Mouse (Mus musculus) inflammation-experienced regulatory T-cells, adult 6 months (primary cell): ENCODE data around the gene Itga10. TPM values are rescaled to one million over a fixed set of nuclear protein-coding genes. Genes with fewer than 3 reads are reported as not detected.
"Not testable (repeated sequence)": the region's sequence is repeated elsewhere in the genome, so short reads cannot be mapped to it uniquely, and the experiment has no call there.

Experiments
- ATAC-seq: one replicate; pipeline ENCODE4 v1.8.0; 2017
- polyA plus RNA-seq, 3 experiments: library from polyadenylated mRNA; unstranded; fragments of 100-300 nt; shearing (Covaris generic); gene quantifications; one replicate each; pipeline ENCODE4 v1.2.1; 2017

Itga10 gene
- polyA plus RNA-seq, 3 experiments from 2014 or later: not detected

- peak; percentile 87 for ATAC-seq
Observed at GRCm38 (mm10) chr3:96634928-96635879, 10.2 kb upstream of the Itga10 start, which contains the start of the genes Pex11b and Gm42957. Gene Pex11b (plus strand): TSS chr3:96635376. Gene Gm42957 (plus strand): TSS chr3:96635474.

DNA sequence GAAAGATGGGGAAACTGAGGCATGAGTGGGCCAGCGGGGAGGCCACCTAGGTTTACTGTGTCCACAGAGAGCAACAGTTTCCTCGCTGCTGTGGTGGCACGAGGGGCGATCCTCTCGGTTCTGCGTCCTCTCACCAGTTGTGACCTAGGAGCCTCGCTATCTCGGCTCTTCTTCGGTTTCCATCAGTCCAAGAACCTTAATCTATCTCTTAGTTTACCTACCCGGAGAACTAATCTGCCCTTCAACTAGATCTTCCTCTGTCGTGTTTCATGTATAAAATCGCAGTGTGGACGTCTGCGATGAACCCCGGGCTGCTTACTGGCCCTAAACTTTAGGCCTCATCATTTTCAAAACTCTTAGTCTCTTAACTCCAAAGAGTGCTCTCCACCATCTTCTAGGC is 9.5 kb upstream of the Itga10 start:
- ATAC-seq: no peak

GRCm38 (mm10) chr3:96636448-96636847 is 8.9 kb upstream of the Itga10 start:
- no peak for ATAC-seq

DNA sequence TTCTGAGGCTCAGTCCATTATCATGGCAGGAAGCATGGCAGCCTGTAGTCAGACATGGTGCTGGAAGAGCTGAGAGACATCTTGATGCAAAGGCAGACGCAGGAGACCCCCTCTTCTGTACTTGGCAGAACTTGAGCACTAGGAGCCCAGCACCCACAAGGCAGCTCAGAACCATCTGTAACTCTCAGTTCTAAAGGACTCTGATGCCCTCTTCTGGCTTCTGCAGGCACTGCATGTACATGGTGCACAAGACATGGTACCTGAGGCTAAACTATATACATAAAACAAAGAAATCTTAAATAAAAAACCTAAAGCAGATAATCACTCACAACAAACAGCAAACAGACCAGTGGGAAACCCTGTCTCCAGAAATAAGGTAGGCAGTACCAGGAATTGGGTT is 6.2 kb upstream of the Itga10 start:
- ATAC-seq: peak; percentile 30

DNA sequence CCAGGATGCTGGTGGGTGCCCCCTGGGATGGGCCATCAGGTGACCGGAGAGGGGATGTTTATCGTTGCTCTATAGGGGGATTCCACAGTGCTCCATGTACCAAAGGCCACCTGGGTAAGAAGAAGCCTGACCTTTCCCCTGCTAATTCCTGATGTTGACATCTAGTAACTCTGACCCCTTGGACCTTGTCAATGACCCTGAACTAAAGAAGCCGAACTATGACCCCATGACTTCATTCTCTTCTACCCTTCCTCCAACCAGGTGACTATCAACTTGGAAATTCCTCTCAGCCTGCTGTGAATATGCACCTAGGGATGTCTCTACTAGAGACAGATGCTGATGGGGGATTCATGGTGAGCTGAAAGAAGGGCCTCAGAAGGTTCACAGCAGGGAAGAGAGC is 2.0 kb downstream of the Itga10 start:
- ATAC-seq: no peak

GRCm38 (mm10) chr3:96660901-96661300 is 15.5 kb downstream of the Itga10 start:
- ATAC-seq: no peak

DNA sequence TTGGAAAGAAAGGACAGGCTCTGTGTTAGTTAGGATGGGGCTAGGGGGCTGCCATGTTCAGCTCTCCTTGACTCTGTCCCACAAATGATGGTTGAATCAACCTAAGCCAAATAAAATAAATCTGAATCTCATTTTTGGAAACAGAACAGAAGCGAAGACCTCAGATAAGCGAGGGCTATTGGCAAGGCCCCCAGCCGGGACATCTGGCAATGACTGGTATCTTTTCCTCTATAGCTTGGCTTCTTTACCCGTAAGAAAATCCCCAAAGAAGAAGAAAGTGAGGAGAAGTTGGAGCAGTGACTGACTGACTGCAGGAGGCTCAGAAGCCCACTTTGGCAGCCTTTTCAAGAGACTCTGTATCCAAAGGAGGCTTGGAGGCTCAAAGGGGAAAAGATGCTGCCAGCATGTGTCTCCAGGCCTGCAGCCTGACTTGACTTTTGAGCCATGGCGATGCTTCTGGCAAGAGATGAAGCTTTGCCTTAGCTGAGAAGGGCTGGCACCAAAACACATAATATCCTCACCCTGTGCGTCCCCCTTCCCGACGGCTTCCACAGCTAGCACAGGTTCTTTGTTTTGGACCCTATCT is 17.4 kb downstream of the Itga10 start:
- ATAC-seq: no peak

DNA sequence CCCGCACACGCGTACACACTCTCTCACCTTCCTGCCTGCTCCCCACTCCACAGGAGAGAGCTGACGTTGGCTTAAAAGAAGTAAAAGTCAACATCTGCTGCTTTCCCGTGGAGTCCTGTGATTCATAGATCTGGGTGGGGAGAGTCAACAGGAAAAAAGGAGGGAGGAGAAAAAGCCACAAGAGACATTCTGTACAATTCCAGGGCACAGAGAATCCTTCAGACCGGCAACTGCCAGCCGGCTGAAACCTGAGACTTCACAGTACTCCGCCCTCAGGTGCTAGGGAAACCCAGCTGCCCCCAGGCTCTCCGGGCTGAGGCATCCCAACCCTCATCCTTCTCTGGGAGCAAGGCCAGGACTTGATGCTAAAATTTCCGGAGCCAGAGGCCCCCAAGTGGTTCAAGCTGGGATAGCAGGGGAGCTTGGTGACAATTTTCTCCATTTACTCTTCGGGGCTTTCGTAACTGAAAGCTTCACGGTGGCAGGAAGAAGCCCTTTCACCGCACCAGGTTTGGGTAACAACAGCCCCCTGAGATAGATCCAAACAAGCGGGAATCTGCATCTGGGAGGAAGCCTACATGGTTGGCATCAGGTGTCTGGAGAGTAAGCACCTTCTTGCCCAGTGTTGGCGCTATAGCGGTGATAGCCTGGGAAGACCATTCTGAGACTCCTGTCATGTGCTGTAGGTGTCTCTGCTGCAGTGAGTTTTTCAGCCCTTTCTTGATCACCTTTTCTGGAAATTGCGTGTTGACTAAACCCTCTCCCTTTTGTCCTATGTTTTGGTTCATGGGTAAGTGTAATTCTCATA is 18.3 kb downstream of the Itga10 start:
- ATAC-seq: peak; percentile 60

DNA sequence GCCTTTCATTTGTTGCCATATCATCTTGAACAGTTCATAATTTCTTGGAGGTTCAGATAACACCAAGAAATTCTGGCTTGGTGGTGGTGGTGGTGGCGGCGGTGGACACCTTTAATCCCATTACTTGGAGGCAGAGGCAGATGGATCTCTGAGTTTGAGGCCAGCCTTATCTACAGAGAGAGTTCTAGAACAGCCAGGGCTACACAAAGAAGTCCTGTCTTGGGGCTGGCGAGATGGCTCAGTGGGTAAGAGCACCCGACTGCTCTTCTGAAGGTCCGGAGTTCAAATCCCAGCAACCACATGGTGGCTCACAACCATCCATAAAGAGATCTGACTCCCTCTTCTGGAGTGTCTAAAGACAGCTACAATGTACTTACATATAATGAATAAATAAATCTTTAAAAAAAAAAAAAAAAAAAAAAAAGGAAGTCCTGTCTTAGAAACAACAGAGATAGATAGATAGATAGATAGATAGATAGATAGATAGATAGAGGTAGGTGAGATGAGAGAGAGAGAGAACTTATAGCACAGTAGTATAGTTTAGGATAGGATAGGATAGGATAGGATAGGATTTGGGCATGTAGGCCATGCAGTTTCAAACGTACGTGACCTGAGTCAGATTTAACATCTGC is 20.5 kb downstream of the Itga10 start:
- not testable (repeated sequence) for ATAC-seq

GRCm38 (mm10) chr3:96666916-96667315 is 21.5 kb downstream of the Itga10 start:
- no peak for ATAC-seq

DNA sequence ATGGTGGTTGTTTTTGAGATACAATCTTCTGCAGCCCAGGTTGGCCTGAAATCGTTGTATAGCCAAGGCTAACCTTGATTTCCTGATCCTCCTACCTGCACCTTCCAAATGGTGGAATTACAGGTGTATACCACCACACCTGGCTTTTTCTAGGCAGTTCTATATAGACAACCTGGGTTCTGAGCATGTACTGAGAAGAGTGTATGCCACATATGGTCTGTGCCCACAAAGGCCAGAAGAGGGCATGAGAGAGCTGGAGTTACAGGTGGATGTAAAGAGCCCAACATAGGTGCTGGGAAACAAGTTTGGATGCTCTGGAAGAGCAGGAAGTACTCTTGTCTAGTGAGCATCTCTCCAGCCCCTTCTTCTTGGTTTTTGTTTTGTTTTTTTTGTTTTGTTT is 21.9 kb downstream of the Itga10 start:
- no peak for ATAC-seq

- ATAC-seq: no peak
Observed at GRCm38 (mm10) chr3:96668424-96669067, 23.2 kb downstream of the Itga10 start.

- peak; percentile 94 for ATAC-seq
Observed at GRCm38 (mm10) chr3:96669727-96670468, 24.5 kb downstream of the Itga10 start, which contains the start of gene Ankrd35. Gene Ankrd35 (plus strand): TSS chr3:96670131.

DNA sequence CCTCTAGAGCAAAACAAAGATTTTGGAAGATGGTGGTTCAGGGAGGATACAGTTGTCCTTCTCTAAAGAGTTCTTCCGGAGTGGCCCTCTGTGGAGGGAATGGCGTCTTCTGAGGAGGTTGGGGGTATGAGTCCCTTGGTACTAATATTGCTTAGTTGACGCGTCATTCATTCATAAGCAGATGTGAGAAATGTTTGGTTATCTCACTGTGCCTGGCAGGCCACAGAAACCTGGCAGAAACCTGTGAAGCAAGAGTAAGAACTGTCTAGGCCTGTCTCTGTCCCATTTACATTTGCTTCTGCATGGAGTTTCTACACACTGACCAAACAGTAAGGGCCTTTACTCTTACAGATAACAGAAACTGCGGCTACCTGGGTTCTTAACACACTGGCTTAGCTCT is 26.1 kb downstream of the Itga10 start:
- ATAC-seq: no peak

DNA sequence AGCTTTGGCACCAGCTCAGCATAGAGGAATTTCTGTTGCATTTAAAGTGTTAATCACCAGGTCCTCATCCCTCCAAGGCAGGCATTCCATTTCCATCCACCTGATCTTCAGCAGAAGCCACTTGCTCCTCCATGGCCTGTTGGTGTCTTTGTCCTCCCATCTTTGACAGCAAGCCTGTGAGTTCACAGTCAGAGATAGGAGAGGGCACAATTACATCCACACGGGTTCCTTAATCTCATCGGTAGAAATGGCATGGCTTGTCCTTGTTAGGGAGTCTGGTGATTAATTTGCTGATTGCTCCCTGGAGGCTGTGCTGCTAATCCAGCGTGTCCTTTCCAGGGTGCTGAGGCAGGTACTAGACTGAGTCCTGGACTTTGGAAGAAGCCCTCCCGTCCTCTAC is 28.1 kb downstream of the Itga10 start:
- ATAC-seq: no peak

- no peak for ATAC-seq
Observed at GRCm38 (mm10) chr3:96674442-96674841, 29.1 kb downstream of the Itga10 start.

GRCm38 (mm10) chr3:96675171-96675570 is 29.8 kb downstream of the Itga10 start:
- ATAC-seq: peak; percentile 85

- ATAC-seq: no peak
Observed at GRCm38 (mm10) chr3:96675690-96676089, 30.3 kb downstream of the Itga10 start.

DNA sequence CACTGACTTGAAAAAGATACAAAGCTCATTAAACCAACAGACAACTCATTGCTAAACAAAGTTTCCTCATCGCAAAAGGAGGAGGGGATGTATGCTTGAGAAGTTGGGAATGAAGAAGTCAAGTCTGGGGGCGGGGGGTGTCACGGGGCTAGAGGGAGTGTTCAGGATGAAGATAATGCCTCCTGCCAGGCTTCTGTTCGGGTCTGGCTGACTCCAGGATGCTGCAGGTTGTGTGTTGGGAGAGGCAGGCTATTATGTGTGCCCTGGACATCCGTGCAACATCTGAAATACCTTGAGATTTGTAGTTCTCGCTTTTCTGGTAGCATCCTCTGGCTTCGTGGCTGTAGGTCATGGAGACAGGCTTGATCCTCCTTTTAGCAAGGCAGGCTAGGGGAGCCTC is 33.1 kb downstream of the Itga10 start:
- no peak for ATAC-seq

DNA sequence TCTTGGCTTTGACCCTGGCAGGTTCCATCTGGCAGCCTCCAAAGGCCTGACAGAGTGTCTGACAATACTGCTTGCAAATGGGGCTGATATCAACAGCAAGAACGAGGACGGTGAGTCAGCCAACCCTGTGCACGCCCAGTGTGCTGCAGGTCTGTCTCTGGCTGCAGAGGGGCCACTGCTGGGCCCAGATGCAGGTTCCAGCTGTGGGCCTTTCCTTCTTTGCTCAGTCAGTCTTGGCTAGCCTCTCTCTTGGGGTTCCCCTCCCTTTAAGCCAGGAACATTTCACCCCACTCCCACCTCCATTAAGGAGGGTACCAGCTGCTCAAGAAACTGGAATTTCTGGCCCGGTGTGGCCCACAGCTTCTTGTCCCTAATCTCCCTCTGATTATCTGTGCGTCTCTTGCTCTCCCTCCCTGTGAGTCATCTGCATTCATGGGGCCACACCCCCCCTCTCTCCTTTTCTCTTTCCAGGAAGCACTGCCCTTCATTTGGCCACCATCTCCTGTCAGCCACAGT is 33.8 kb downstream of the Itga10 start:
- ATAC-seq: no peak
